Mouse (Mus musculus) Patski (cell line): ENCODE data around the gene Dcaf11. TPM values are rescaled to one million over a fixed set of nuclear protein-coding genes. Genes with fewer than 3 reads are reported as not detected.

Source experiments
- ATAC-seq: fragments of 100-300 bp; one replicate; pipeline ENCODE4 v1.8.0; 2021
- CTCF ChIA-PET: fragments of 350-600 bp; sonication (Branson Sonifier 250); formaldehyde crosslinking; loops from one replicate; lab custom pipeline; 2022; ENCODE audit warnings: inconsistent platforms; lab: Charles Lee
- POLR2A ChIA-PET: fragments of 350-600 bp; sonication (Branson Sonifier 250); formaldehyde crosslinking; loops from one replicate; lab custom pipeline; 2022; ENCODE audit warnings: antibody characterized with exemption, inconsistent platforms; lab: Charles Lee
- DNase-seq: peaks from one replicate; pipeline ENCODE4 v3.0.0-alpha.2; 2011; ENCODE audit warnings: low read depth, low spot score
- H3K27me3 ChIP-seq: fragments of 371-371 bp; one replicate; pipeline ENCODE4 v1.5.1; 2021
- CTCF ChIP-seq: fragments of 100-300 bp; IDR thresholded peaks from one replicate; pipeline ENCODE4 v1.5.1; 2021
- in situ Hi-C: fragments of 300-500 bp; cut with MboI; formaldehyde crosslinking; loops from 3 replicates; pipeline ENCODE4 v1.11.1; 2018; ENCODE audit warnings: low pct_unique_long_range_greater_than_20kb, mixed read lengths
- polyA plus RNA-seq: library from polyadenylated mRNA; unstranded; gene quantifications from one replicate; pipeline ENCODE4 v1.2.3, GENCODE M21; 2021

The Dcaf11 gene
- polyA plus RNA-seq, 1 experiment from 2014 or later: 71.7 TPM

DNA sequence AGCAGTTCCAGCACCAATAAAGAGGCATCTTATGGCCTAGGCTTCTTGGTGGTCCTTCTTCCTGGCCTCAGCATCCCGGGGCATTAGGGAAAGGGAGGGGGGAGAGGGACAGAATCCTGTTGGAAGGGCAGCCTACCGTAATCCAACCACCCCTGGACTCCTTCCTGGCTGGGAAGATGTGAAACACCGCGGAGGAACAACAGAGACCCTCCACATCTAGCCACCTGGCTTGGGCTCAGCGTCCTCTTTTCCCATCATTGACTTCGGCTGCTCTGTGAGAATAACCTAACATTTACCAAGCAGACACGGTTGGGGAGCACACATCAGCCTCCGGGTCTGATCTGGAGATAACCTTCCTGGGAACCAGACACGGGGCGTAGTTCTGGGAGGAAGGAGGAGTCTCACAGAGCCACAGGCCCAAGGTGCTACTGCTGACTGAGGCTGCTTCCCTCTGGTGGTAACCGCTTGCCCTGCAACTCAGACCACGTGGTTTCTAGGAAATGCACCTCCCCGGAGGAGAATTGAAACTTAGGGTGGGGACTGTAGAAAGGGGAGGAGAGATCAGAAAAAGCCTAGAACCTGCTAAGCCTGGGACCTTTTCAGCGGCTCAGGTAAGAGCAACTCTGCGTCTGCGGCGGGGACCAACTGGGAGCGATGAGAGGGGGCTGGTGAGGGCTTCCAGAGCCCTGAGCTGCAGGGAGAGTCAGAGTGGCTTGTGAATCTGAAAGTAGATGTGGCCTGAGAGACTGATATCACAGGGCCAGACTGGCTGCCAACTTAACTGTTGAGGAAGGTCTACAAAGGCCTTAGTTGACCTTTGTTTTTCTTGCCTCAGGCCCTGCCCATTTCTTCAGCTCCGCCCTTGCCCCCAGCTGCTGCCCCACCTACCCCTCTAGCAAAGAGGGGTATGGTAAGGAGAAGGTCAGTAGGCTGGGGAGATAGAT lies 44.1 kb downstream of the Dcaf11 start:
- DNase-seq: peak; percentile 80
- TF ChIP-seq CTCF: no peak
- ATAC-seq: peak; percentile 95
- in situ Hi-C loops: no loop called here
- ChIA-PET CTCF (interaction anchor here (0.9 kb wide), 1 partner anchor 9 kb away, joined by 3 read pairs; no protein-coding TSS in a partner anchor), POLR2A (interaction anchor here (0.6 to 1.0 kb wide), 2 partner anchors 12 to 30 kb away, joined by 3 read pairs; partner anchors contain the start of gene Rnf31)
- no peaks in the 10 kb centered on the region for H3K27me3 ChIP-seq

- no peak for TF ChIP-seq CTCF
- ATAC-seq: no peak
- in situ Hi-C loops: no loop called here
- POLR2A ChIA-PET: interaction anchor here (0.6 to 1.0 kb wide), 2 partner anchors 13 to 29 kb away, joined by 3 read pairs; partner anchors contain the start of gene Rnf31
- H3K27me3 ChIP-seq: no peaks in the 10 kb centered on the region
- no peak for DNase-seq
- CTCF ChIA-PET: no interaction called here
Measured at GRCm38 (mm10) chr14:55604823-55605222, 45.0 kb downstream of the Dcaf11 start.

- TF ChIP-seq CTCF: no peak
- no peaks in the 10 kb centered on the region for H3K27me3 ChIP-seq
- CTCF ChIA-PET: no interaction called here
Measured at GRCm38 (mm10) chr14:55605743-55606459, 46.1 kb downstream of the Dcaf11 start.

GRCm38 (mm10) chr14:55608339-55608738 lies 48.5 kb downstream of the Dcaf11 start:
- CTCF ChIA-PET: no interaction called here
- H3K27me3 ChIP-seq: no peaks in the 10 kb centered on the region
- POLR2A ChIA-PET: interaction anchor here (1.2 kb wide), 1 partner anchor 45 kb away, joined by 3 read pairs; no protein-coding TSS in a partner anchor
- ATAC-seq: no peak
- no peak for DNase-seq
- in situ Hi-C loops: no loop called here
- TF ChIP-seq CTCF: no peak

More at GRCm38 (mm10) chr14:55605743-55606459, 46.1 kb downstream of the Dcaf11 start:
- in situ Hi-C loops: no loop called here
- POLR2A ChIA-PET: interaction anchor here (0.7 kb wide), 1 partner anchor 40 kb away, joined by 3 read pairs; no protein-coding TSS in a partner anchor
- no peak for DNase-seq
- no peak for ATAC-seq

GRCm38 (mm10) chr14:55613346-55613745 lies 53.5 kb downstream of the Dcaf11 start:
- ChIA-PET CTCF (interaction anchor here (0.9 kb wide), 1 partner anchor 16 kb away, joined by 3 read pairs; no protein-coding TSS in a partner anchor), POLR2A (no interaction called here)
- H3K27me3 ChIP-seq: no peaks in the 10 kb centered on the region
- TF ChIP-seq CTCF: no peak
- DNase-seq (peak; percentile 62), ATAC-seq (peak; percentile 85)
- in situ Hi-C loops: loop anchor here (10.0 kb wide), 1 partner anchor 119 kb away; the partner anchor contains the start of gene Carmil3

GRCm38 (mm10) chr14:55614565-55615178 lies 54.9 kb downstream of the Dcaf11 start:
- ATAC-seq (no peak), DNase-seq (no peak)
- in situ Hi-C loops: loop anchor here (10.0 kb wide), 1 partner anchor 120 kb away; the partner anchor contains the start of gene Carmil3
- ChIA-PET POLR2A (interaction anchor here (0.6 to 0.7 kb wide), 2 partner anchors 10 to 22 kb away, joined by 3 read pairs; no protein-coding TSS in a partner anchor), CTCF (no interaction called here)
- H3K27me3 ChIP-seq: no peaks in the 10 kb centered on the region
- no peak for TF ChIP-seq CTCF

GRCm38 (mm10) chr14:55615876-55616275 lies 56.1 kb downstream of the Dcaf11 start:
- no peak for ATAC-seq
- no peak for TF ChIP-seq CTCF
- in situ Hi-C loops: loop anchor here (10.0 kb wide), 1 partner anchor 121 kb away; the partner anchor contains the start of gene Carmil3
- DNase-seq: no peak
- ChIA-PET CTCF (no interaction called here), POLR2A (interaction anchor here (0.6 to 0.7 kb wide), 3 partner anchors 24 to 848 kb away, joined by 3 to 5 read pairs (median 3); no protein-coding TSS in a partner anchor)
- no peaks in the 10 kb centered on the region for H3K27me3 ChIP-seq

- DNase-seq: no peak
- H3K27me3 ChIP-seq: no peaks in the 10 kb centered on the region
- ChIA-PET POLR2A (no interaction called here), CTCF (no interaction called here)
- no peak for TF ChIP-seq CTCF
- no peak for ATAC-seq
- in situ Hi-C loops: loop anchor here (10.0 kb wide), 1 partner anchor 122 kb away; the partner anchor contains the start of gene Carmil3
Measured at GRCm38 (mm10) chr14:55616844-55617243, 57.0 kb downstream of the Dcaf11 start.

GRCm38 (mm10) chr14:55617822-55618221 lies 58.0 kb downstream of the Dcaf11 start, which contains the start of gene Rec8:
Gene Rec8 (plus strand): TSS chr14:55618037.
- POLR2A ChIA-PET: no interaction called here
- no peak for TF ChIP-seq CTCF
- no peak for DNase-seq
- no peak for ATAC-seq
- H3K27me3 ChIP-seq: no peaks in the 10 kb centered on the region
- in situ Hi-C loops: loop anchor here (10.0 kb wide), 1 partner anchor 123 kb away; the partner anchor contains the start of gene Carmil3
- CTCF ChIA-PET: no interaction called here
